Mouse (Mus musculus) embryo, embryonic 10.5 days (tissue): ENCODE measurements around the gene Kcnt2.

Source experiments
- DNase-seq: peaks from one replicate; pipeline ENCODE4 v3.0.0-alpha.2; 2015; ENCODE audit warnings: low spot score

The Kcnt2 gene

GRCm38 (mm10) chr1:140492237-140492636, 246.3 kb downstream of the Kcnt2 start:
- no peak for DNase-seq

GRCm38 (mm10) chr1:140513451-140513850, 267.5 kb downstream of the Kcnt2 start:
- no peak for DNase-seq

- peak; percentile 75 for DNase-seq
Measured at GRCm38 (mm10) chr1:140531285-140531908, 285.4 kb downstream of the Kcnt2 start.

GRCm38 (mm10) chr1:140534849-140535248, 288.9 kb downstream of the Kcnt2 start:
- DNase-seq = no peak

GRCm38 (mm10) chr1:140542066-140542465, 296.1 kb downstream of the Kcnt2 start:
- DNase-seq = no peak

- no peak for DNase-seq
Measured at GRCm38 (mm10) chr1:140548711-140549110, 302.8 kb downstream of the Kcnt2 start.

GRCm38 (mm10) chr1:140560801-140561200, 314.8 kb downstream of the Kcnt2 start:
- DNase-seq = no peak

- no peak for DNase-seq
Measured at GRCm38 (mm10) chr1:140572141-140572540, 326.2 kb downstream of the Kcnt2 start.

GRCm38 (mm10) chr1:140578607-140579006, 332.6 kb downstream of the Kcnt2 start:
- DNase-seq = no peak

GRCm38 (mm10) chr1:140588302-140588701, 342.3 kb downstream of the Kcnt2 start:
- DNase-seq = no peak

GRCm38 (mm10) chr1:140608765-140609297, 362.9 kb downstream of the Kcnt2 start:
- no peak for DNase-seq

- no peak for DNase-seq
Measured at GRCm38 (mm10) chr1:140613101-140613500, 367.1 kb downstream of the Kcnt2 start.

GRCm38 (mm10) chr1:140614840-140615239, 368.9 kb downstream of the Kcnt2 start:
- no peak for DNase-seq

GRCm38 (mm10) chr1:140618164-140618563, 372.2 kb downstream of the Kcnt2 start:
- no peak for DNase-seq

GRCm38 (mm10) chr1:140624918-140625317, 379.0 kb downstream of the Kcnt2 start:
- no peak for DNase-seq

GRCm38 (mm10) chr1:140659607-140660340, 413.8 kb downstream of the Kcnt2 start:
- DNase-seq = peak; percentile 13

- DNase-seq = peak; percentile 5
Measured at GRCm38 (mm10) chr1:140660751-140661403, 414.9 kb downstream of the Kcnt2 start.

GRCm38 (mm10) chr1:140661404-140661787, 415.4 kb downstream of the Kcnt2 start:
- peak; percentile 71 for DNase-seq
